Mouse (Mus musculus): ENCODE data around the gene Rbm38. TPM values are rescaled to one million over a fixed set of nuclear protein-coding genes. Genes with fewer than 3 reads are reported as not detected.

Rbm38 gene
- total and polyA plus RNA-seq, 3 experiments: 14.4 to 85.4 (median 19.4) TPM

GRCm38 (mm10) chr2:173024392-173024791, 4.1 kb downstream of the Rbm38 start:
- dilution Hi-C loops (cut with MboI; ENCODE audit: extremely low pct_ligation_motif_present, extremely low pct_unique_long_range_greater_than_20kb, low sequenced_read_pairs) (no loop called here), in situ Hi-C loops (cut with MboI; ENCODE audit: low pct_ligation_motif_present, low pct_unique_long_range_greater_than_20kb, low sequenced_read_pairs) (loop anchor here (25.0 kb wide), 1 partner anchor 138 kb away; the partner anchor contains the start of gene Pck1)
- H3K27ac ChIP-seq (ENCODE audit: insufficient read depth, low read depth): no peak overlapping the region
- 0 out of 2 replicates have a peak overlapping the region, but pooled peaks have one; percentile 70 for H3K4me2 ChIP-seq (ENCODE audit: insufficient read depth, low read depth, poor library complexity, severe bottlenecking)
- peak overlapping the region in 2 of 3 experiments; percentile 18 to 79 for H3K4me3 ChIP-seq (replicated peaks in 1 of 3; ENCODE audit: low read depth in 2 of 3, low read length in 2 of 3, poor library complexity in 1 of 3)
- peaks cover 24% of the 10 kb centered on the region for H3K79me2 ChIP-seq (replicated peaks; ENCODE audit: control insufficient read depth, extremely low read depth, insufficient read depth, poor library complexity, severe bottlenecking)
- H3K9ac ChIP-seq (ENCODE audit: insufficient read depth, low read depth): no peak overlapping the region
- peaks cover 31 to 63% of the 10 kb centered on the region in 2 experiments for H3K36me3 ChIP-seq (replicated peaks in 1 of 2; ENCODE audit: control insufficient read depth in 1 of 2, insufficient read depth in 1 of 2, low read length in 1 of 2)
- H3K9me3 ChIP-seq (replicated peaks; ENCODE audit: low read length): no peaks in the 10 kb centered on the region
- DNase-seq (ENCODE audit: extremely low read depth): no peak
- peaks cover 59 to 84% of the 10 kb centered on the region in 2 experiments for H3K4me1 ChIP-seq (ENCODE audit: control insufficient read depth in 1 of 2, insufficient read depth in 2 of 2)
- peaks cover 6% of the 10 kb centered on the region for H3K27me3 ChIP-seq (replicated peaks)
- TF ChIP-seq JUN (IDR thresholded peaks at IDR 0.05; ENCODE audit: insufficient read depth, low read depth, low read length) (no peak), MEF2A (IDR thresholded peaks at IDR 0.05; ENCODE audit: borderline replicate concordance, low read depth, low read length) (no peak), TCF12 (IDR thresholded peaks at IDR 0.05; ENCODE audit: low read depth, low read length) (no peak), NELFE (IDR thresholded peaks at IDR 0.05; ENCODE audit: low read depth, low read length) (no peak), MYC (IDR thresholded peaks at IDR 0.05; ENCODE audit: low read depth, low read length) (no peak), POLR2A (IDR thresholded peaks at IDR 0.05; ENCODE audit: low read depth, low read length) (no peak)

- dilution Hi-C loops (cut with MboI; ENCODE audit: extremely low pct_ligation_motif_present, extremely low pct_unique_long_range_greater_than_20kb, low sequenced_read_pairs) (no loop called here), in situ Hi-C loops (cut with MboI; ENCODE audit: low pct_ligation_motif_present, low pct_unique_long_range_greater_than_20kb, low sequenced_read_pairs) (loop anchor here (25.0 kb wide), 1 partner anchor 137 kb away; the partner anchor contains the start of gene Pck1)
- Histone ChIP-seq H3K4me2 (ENCODE audit: insufficient read depth, low read depth, poor library complexity, severe bottlenecking) (no peak overlapping the region), H3K36me3 (replicated peaks in 1 of 2; ENCODE audit: control insufficient read depth in 1 of 2, insufficient read depth in 1 of 2, low read length in 1 of 2) (peaks cover 37 to 68% of the 10 kb centered on the region in 2 experiments), H3K9ac (ENCODE audit: insufficient read depth, low read depth) (no peak overlapping the region), H3K4me3 (replicated peaks in 1 of 3; ENCODE audit: low read depth in 2 of 3, low read length in 2 of 3, poor library complexity in 1 of 3) (peak overlapping the region in 1 of 3 experiments; percentile 3), H3K27ac (ENCODE audit: insufficient read depth, low read depth) (no peak overlapping the region), H3K79me2 (replicated peaks; ENCODE audit: control insufficient read depth, extremely low read depth, insufficient read depth, poor library complexity, severe bottlenecking) (peaks cover 24% of the 10 kb centered on the region), H3K4me1 (ENCODE audit: control insufficient read depth in 1 of 2, insufficient read depth in 2 of 2) (peaks cover 54 to 84% of the 10 kb centered on the region in 2 experiments), H3K9me3 (replicated peaks; ENCODE audit: low read length) (no peaks in the 10 kb centered on the region), H3K27me3 (replicated peaks) (peaks cover 6% of the 10 kb centered on the region)
- no peak for DNase-seq (ENCODE audit: extremely low read depth)
- no peak for TF ChIP-seq CHD2 (IDR thresholded peaks at IDR 0.05; ENCODE audit: low read length)
- TF ChIP-seq E2F4 (IDR thresholded peaks at IDR 0.05; ENCODE audit: insufficient replicate concordance, low read depth, low read length): no peak
- TF ChIP-seq POLR2A (IDR thresholded peaks at IDR 0.05; ENCODE audit: low read depth, low read length): no peak
- TF ChIP-seq ZMIZ1 (IDR thresholded peaks at IDR 0.05; ENCODE audit: low read depth, low read length): no peak
These were observed 4.6 kb downstream of the Rbm38 start for GRCm38 (mm10) chr2:173024938-173025337.

GRCm38 (mm10) chr2:173026286-173026685, 6.0 kb downstream of the Rbm38 start:
- peak overlapping the region; percentile 24 for H3K4me2 ChIP-seq (ENCODE audit: insufficient read depth, low read depth, poor library complexity, severe bottlenecking)
- peak overlapping the region in 1 of 3 experiments; percentile 2 for H3K4me3 ChIP-seq (replicated peaks in 1 of 3; ENCODE audit: low read depth in 2 of 3, low read length in 2 of 3, poor library complexity in 1 of 3)
- dilution Hi-C loops (cut with MboI; ENCODE audit: extremely low pct_ligation_motif_present, extremely low pct_unique_long_range_greater_than_20kb, low sequenced_read_pairs): no loop called here
- no peaks in the 10 kb centered on the region for H3K27me3 ChIP-seq (replicated peaks)
- peaks cover 48 to 72% of the 10 kb centered on the region in 2 experiments for H3K4me1 ChIP-seq (ENCODE audit: control insufficient read depth in 1 of 2, insufficient read depth in 2 of 2)
- in situ Hi-C loops (cut with MboI; ENCODE audit: low pct_ligation_motif_present, low pct_unique_long_range_greater_than_20kb, low sequenced_read_pairs): no loop called here
- H3K9ac ChIP-seq (ENCODE audit: insufficient read depth, low read depth): no peak overlapping the region
- peak overlapping the region; percentile 16 for H3K27ac ChIP-seq (ENCODE audit: insufficient read depth, low read depth)
- peaks cover 50 to 82% of the 10 kb centered on the region in 2 experiments for H3K36me3 ChIP-seq (replicated peaks in 1 of 2; ENCODE audit: control insufficient read depth in 1 of 2, insufficient read depth in 1 of 2, low read length in 1 of 2)
- TF ChIP-seq HCFC1 (IDR thresholded peaks at IDR 0.05; ENCODE audit: low read depth, low read length): no peak
- peak; percentile 32; the same call in 1 of the 2 replicates for TF ChIP-seq POLR2A (IDR thresholded peaks at IDR 0.05; ENCODE audit: low read depth, low read length)
- peak; percentile 43 for DNase-seq (ENCODE audit: extremely low read depth)
- H3K9me3 ChIP-seq (replicated peaks; ENCODE audit: low read length): no peaks in the 10 kb centered on the region
- H3K79me2 ChIP-seq (replicated peaks; ENCODE audit: control insufficient read depth, extremely low read depth, insufficient read depth, poor library complexity, severe bottlenecking): peaks cover 24% of the 10 kb centered on the region
